Mouse (Mus musculus): Measurements from ENCODE around the gene Gm11437.

- TF ChIP-seq CTCF (IDR thresholded peaks at IDR 0.05; ENCODE audit: borderline replicate concordance, insufficient read depth, low read length), result no peak
- no peak for TF ChIP-seq POLR2A (IDR thresholded peaks at IDR 0.05; ENCODE audit: low read depth, low read length)
Measured at GRCm38 (mm10) chr11:84172539-84173435, 5.5 kb upstream of the Gm11437 start.
